Mouse (Mus musculus): ENCODE results near the gene Ndufab1. TPM values are rescaled to one million over a fixed set of nuclear protein-coding genes. Genes with fewer than 3 reads are reported as not detected.

Gene Ndufab1
- polyA plus RNA-seq, 1 experiment: 127 TPM

GRCm38 (mm10) chr7:122066945-122067516 lies 34.7 kb downstream of the Ndufab1 start, which contains the start of the genes Ubfd1 and Ears2:
Gene Ubfd1 (plus strand): TSS chr7:122067175.
Gene Ears2 (minus strand): TSS chr7:122067263.
- peak; percentile 99 for DNase-seq (ENCODE audit: low read depth)
- TF ChIP-seq CTCF (IDR thresholded peaks at IDR 0.05; ENCODE audit: borderline replicate concordance, extremely low read depth, insufficient read depth, insufficient read length): peak; percentile 7; the same call in 1 of the 2 replicates
- TF ChIP-seq POLR2A (IDR thresholded peaks at IDR 0.05; ENCODE audit: borderline replicate concordance, extremely low read depth, insufficient read depth, insufficient read length, poor library complexity, severe bottlenecking): no peak

- DNase-seq (ENCODE audit: low read depth): no peak
- TF ChIP-seq CTCF (IDR thresholded peaks at IDR 0.05; ENCODE audit: borderline replicate concordance, extremely low read depth, insufficient read depth, insufficient read length) (no peak), POLR2A (IDR thresholded peaks at IDR 0.05; ENCODE audit: borderline replicate concordance, extremely low read depth, insufficient read depth, insufficient read length, poor library complexity, severe bottlenecking) (no peak)
These were observed 35.4 kb downstream of the Ndufab1 start for GRCm38 (mm10) chr7:122066102-122066944.

GRCm38 (mm10) chr7:122065656-122066055 lies 36.0 kb downstream of the Ndufab1 start:
- TF ChIP-seq CTCF (IDR thresholded peaks at IDR 0.05; ENCODE audit: borderline replicate concordance, extremely low read depth, insufficient read depth, insufficient read length): no peak
- TF ChIP-seq POLR2A (IDR thresholded peaks at IDR 0.05; ENCODE audit: borderline replicate concordance, extremely low read depth, insufficient read depth, insufficient read length, poor library complexity, severe bottlenecking): no peak
- DNase-seq (ENCODE audit: low read depth): no peak

GRCm38 (mm10) chr7:122056633-122057032 lies 45.1 kb downstream of the Ndufab1 start:
- TF ChIP-seq POLR2A (IDR thresholded peaks at IDR 0.05; ENCODE audit: borderline replicate concordance, extremely low read depth, insufficient read depth, insufficient read length, poor library complexity, severe bottlenecking): no peak
- TF ChIP-seq CTCF (IDR thresholded peaks at IDR 0.05; ENCODE audit: borderline replicate concordance, extremely low read depth, insufficient read depth, insufficient read length): no peak
- DNase-seq (ENCODE audit: low read depth): no peak

- TF ChIP-seq CTCF (IDR thresholded peaks at IDR 0.05; ENCODE audit: borderline replicate concordance, extremely low read depth, insufficient read depth, insufficient read length): no peak
- no peak for TF ChIP-seq POLR2A (IDR thresholded peaks at IDR 0.05; ENCODE audit: borderline replicate concordance, extremely low read depth, insufficient read depth, insufficient read length, poor library complexity, severe bottlenecking)
These were observed 50.9 kb downstream of the Ndufab1 start for GRCm38 (mm10) chr7:122050834-122051233.

GRCm38 (mm10) chr7:122048191-122048590 lies 53.5 kb downstream of the Ndufab1 start:
- no peak for TF ChIP-seq CTCF (IDR thresholded peaks at IDR 0.05; ENCODE audit: borderline replicate concordance, extremely low read depth, insufficient read depth, insufficient read length)
- no peak for TF ChIP-seq POLR2A (IDR thresholded peaks at IDR 0.05; ENCODE audit: borderline replicate concordance, extremely low read depth, insufficient read depth, insufficient read length, poor library complexity, severe bottlenecking)
- no peak for DNase-seq (ENCODE audit: low read depth)

More at GRCm38 (mm10) chr7:122050834-122051233, 50.9 kb downstream of the Ndufab1 start:
- no peak for DNase-seq (ENCODE audit: low read depth)

GRCm38 (mm10) chr7:122046813-122047212 lies 54.9 kb downstream of the Ndufab1 start:
- DNase-seq (ENCODE audit: low read depth): no peak
- no peak for TF ChIP-seq CTCF (IDR thresholded peaks at IDR 0.05; ENCODE audit: borderline replicate concordance, extremely low read depth, insufficient read depth, insufficient read length)
- TF ChIP-seq POLR2A (IDR thresholded peaks at IDR 0.05; ENCODE audit: borderline replicate concordance, extremely low read depth, insufficient read depth, insufficient read length, poor library complexity, severe bottlenecking): no peak

- DNase-seq (ENCODE audit: low read depth): no peak
- no peak for TF ChIP-seq CTCF (IDR thresholded peaks at IDR 0.05; ENCODE audit: borderline replicate concordance, extremely low read depth, insufficient read depth, insufficient read length)
- no peak for TF ChIP-seq POLR2A (IDR thresholded peaks at IDR 0.05; ENCODE audit: borderline replicate concordance, extremely low read depth, insufficient read depth, insufficient read length, poor library complexity, severe bottlenecking)
These were observed 56.0 kb downstream of the Ndufab1 start for GRCm38 (mm10) chr7:122045711-122046110.

GRCm38 (mm10) chr7:122045181-122045634 lies 56.5 kb downstream of the Ndufab1 start:
- no peak for TF ChIP-seq CTCF (IDR thresholded peaks at IDR 0.05; ENCODE audit: borderline replicate concordance, extremely low read depth, insufficient read depth, insufficient read length)
- no peak for TF ChIP-seq POLR2A (IDR thresholded peaks at IDR 0.05; ENCODE audit: borderline replicate concordance, extremely low read depth, insufficient read depth, insufficient read length, poor library complexity, severe bottlenecking)

GRCm38 (mm10) chr7:122044106-122044505 lies 57.6 kb downstream of the Ndufab1 start:
- TF ChIP-seq POLR2A (IDR thresholded peaks at IDR 0.05; ENCODE audit: borderline replicate concordance, extremely low read depth, insufficient read depth, insufficient read length, poor library complexity, severe bottlenecking): no peak
- TF ChIP-seq CTCF (IDR thresholded peaks at IDR 0.05; ENCODE audit: borderline replicate concordance, extremely low read depth, insufficient read depth, insufficient read length): no peak
- DNase-seq (ENCODE audit: low read depth): no peak

More at GRCm38 (mm10) chr7:122045181-122045634, 56.5 kb downstream of the Ndufab1 start:
- DNase-seq (ENCODE audit: low read depth): no peak

Other genes with a start within 250 kb of the Ndufab1 start
- 0.15 and 0.19 TPM in 2 replicates for gene Scnn1b, start 236.8 kb downstream of the Ndufab1 start, polyA plus RNA-seq (2012; rRNA removed)
- 12.4 and 18.3 TPM in 2 replicates for gene Cog7, start 120.2 kb downstream of the Ndufab1 start, polyA plus RNA-seq (2012; rRNA removed)
- 83.7 and 101 TPM in 2 replicates for gene Gga2, start 80.7 kb downstream of the Ndufab1 start, polyA plus RNA-seq (2012; rRNA removed)
- gene Ubfd1, start 34.7 kb downstream of the Ndufab1 start, polyA plus RNA-seq (2012; rRNA removed): 77.7 and 89.6 TPM in 2 replicates
- gene Ears2, start 34.6 kb downstream of the Ndufab1 start, polyA plus RNA-seq (2012; rRNA removed): 9.8 and 11.0 TPM in 2 replicates
- gene Palb2, start 31.1 kb upstream of the Ndufab1 start, polyA plus RNA-seq (2012; rRNA removed): 4.7 and 7.4 TPM in 2 replicates
- gene Dctn5, start 31.2 kb upstream of the Ndufab1 start, polyA plus RNA-seq (2012; rRNA removed): 128 and 138 TPM in 2 replicates
- gene Plk1, start 57.6 kb upstream of the Ndufab1 start, polyA plus RNA-seq (2012; rRNA removed): 28.6 and 40.6 TPM in 2 replicates
- gene Ern2, start 84.3 kb upstream of the Ndufab1 start, polyA plus RNA-seq (2012; rRNA removed): 1.8 and 1.9 TPM in 2 replicates
- gene Chp2, start 117.6 kb upstream of the Ndufab1 start, polyA plus RNA-seq (2012; rRNA removed): 1.5 and 1.9 TPM in 2 replicates
- 44.9 and 74.2 TPM in 2 replicates for gene Prkcb, start 186.9 kb upstream of the Ndufab1 start, polyA plus RNA-seq (2012; rRNA removed)

Data from brain, embryonic 14.5 days (tissue).